Mouse (Mus musculus) gastrocnemius, adult 18-20 months (tissue): ENCODE measurements around the gene Mta1. TPM values are rescaled to one million over a fixed set of nuclear protein-coding genes. Genes with fewer than 3 reads are reported as not detected.

Experiments used
- DNase-seq: peaks from one replicate; pipeline ENCODE4 v3.0.0; 2021; ENCODE audit warnings: low spot score
- total RNA-seq, 2 experiments: library from RNA; stranded (reverse); gene quantifications; 2 replicates each; pipeline ENCODE4 v1.2.3; 2021

The Mta1 gene
- total RNA-seq, 2 experiments from 2014 or later: 38.0 to 41.7 TPM

GRCm38 (mm10) chr12:113148381-113149035 is 50.4 kb downstream of the Mta1 start:
- DNase-seq: peak; percentile 62

GRCm38 (mm10) chr12:113149341-113149740 is 51.3 kb downstream of the Mta1 start:
- no peak for DNase-seq

- no peak for DNase-seq
Measured at GRCm38 (mm10) chr12:113149896-113150295, 51.8 kb downstream of the Mta1 start.

- DNase-seq: no peak
Measured at GRCm38 (mm10) chr12:113150591-113150990, 52.5 kb downstream of the Mta1 start.

- no peak for DNase-seq
Measured at GRCm38 (mm10) chr12:113151046-113151445, 53.0 kb downstream of the Mta1 start.

- peak; percentile 69 for DNase-seq
Measured at GRCm38 (mm10) chr12:113151661-113152271, 53.7 kb downstream of the Mta1 start.

- DNase-seq: peak; percentile 50
Measured at GRCm38 (mm10) chr12:113152272-113152661, 54.2 kb downstream of the Mta1 start.

- DNase-seq: no peak
Measured at GRCm38 (mm10) chr12:113152991-113153525, 55.0 kb downstream of the Mta1 start.

GRCm38 (mm10) chr12:113153971-113154370 is 55.9 kb downstream of the Mta1 start:
- peak; percentile 34 for DNase-seq

GRCm38 (mm10) chr12:113154747-113155075 is 56.6 kb downstream of the Mta1 start:
- DNase-seq: no peak

- DNase-seq: peak; percentile 37
Measured at GRCm38 (mm10) chr12:113155076-113155771, 57.1 kb downstream of the Mta1 start.

GRCm38 (mm10) chr12:113155887-113156539 is 57.9 kb downstream of the Mta1 start, which contains the start of gene Tedc1:
Tedc1 (plus strand) TSS chr12:113156421.
- peak; percentile 99 for DNase-seq

GRCm38 (mm10) chr12:113156540-113156929 is 58.5 kb downstream of the Mta1 start:
- DNase-seq: no peak

GRCm38 (mm10) chr12:113157002-113157401 is 58.9 kb downstream of the Mta1 start:
- DNase-seq: no peak

GRCm38 (mm10) chr12:113157521-113157920 is 59.4 kb downstream of the Mta1 start:
- no peak for DNase-seq

GRCm38 (mm10) chr12:113157971-113158370 is 59.9 kb downstream of the Mta1 start:
- no peak for DNase-seq

GRCm38 (mm10) chr12:113163561-113164006 is 65.5 kb downstream of the Mta1 start:
- DNase-seq: no peak

GRCm38 (mm10) chr12:113168031-113168536 is 70.0 kb downstream of the Mta1 start:
- no peak for DNase-seq

GRCm38 (mm10) chr12:113176960-113177725 is 79.1 kb downstream of the Mta1 start:
- no peak for DNase-seq

GRCm38 (mm10) chr12:113181020-113181419 is 82.9 kb downstream of the Mta1 start:
- no peak for DNase-seq

- DNase-seq: no peak
Measured at GRCm38 (mm10) chr12:113184945-113185344, 86.9 kb downstream of the Mta1 start.
